Mouse (Mus musculus) spleen, embryonic (tissue): ENCODE measurements at regions not wholly inside any gene's neighbourhood (a gene's known extent, or its start where the extent isn't known, plus 50 kb on each side); places are given as distances from the start of the nearest gene placed in this dataset.

Source experiments
- CTCF ChIA-PET: fragments of 350-600 bp; sonication (Branson Sonifier 250); formaldehyde crosslinking; loops from one replicate; lab custom pipeline; 2022; lab: Charles Lee

- CTCF ChIA-PET = no interaction called here
Observed at GRCm38 (mm10) chr1:77943101-77943500, 253.8 kb downstream of the Pax3 start.

GRCm38 (mm10) chr1:77933095-77933766 lies 263.7 kb downstream of the Pax3 start:
- CTCF ChIA-PET = no interaction called here

GRCm38 (mm10) chr1:77932226-77932625 lies 264.7 kb downstream of the Pax3 start:
- CTCF ChIA-PET = no interaction called here

DNA sequence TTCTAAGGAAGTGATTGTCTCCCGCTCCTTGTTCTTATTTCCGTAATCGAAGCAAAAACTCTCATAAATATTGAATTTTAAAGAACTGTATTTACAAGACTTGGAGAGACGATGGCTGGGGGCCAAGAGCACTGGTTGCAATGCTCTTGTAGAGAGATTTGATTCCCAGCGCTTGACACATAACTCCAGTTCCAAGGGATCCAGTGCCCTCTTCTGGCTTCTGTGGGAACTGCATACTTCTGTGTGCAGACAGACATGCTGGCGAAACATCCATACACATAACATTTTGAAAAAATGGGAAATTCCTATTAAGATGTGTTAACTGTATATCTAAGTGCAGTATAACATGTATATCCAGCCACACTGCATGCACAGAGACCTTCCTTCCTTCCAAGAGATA lies 266.3 kb downstream of the Pax3 start:
- CTCF ChIA-PET = no interaction called here

- CTCF ChIA-PET = no interaction called here
Observed at GRCm38 (mm10) chr1:77929552-77929951, 267.4 kb downstream of the Pax3 start.

DNA sequence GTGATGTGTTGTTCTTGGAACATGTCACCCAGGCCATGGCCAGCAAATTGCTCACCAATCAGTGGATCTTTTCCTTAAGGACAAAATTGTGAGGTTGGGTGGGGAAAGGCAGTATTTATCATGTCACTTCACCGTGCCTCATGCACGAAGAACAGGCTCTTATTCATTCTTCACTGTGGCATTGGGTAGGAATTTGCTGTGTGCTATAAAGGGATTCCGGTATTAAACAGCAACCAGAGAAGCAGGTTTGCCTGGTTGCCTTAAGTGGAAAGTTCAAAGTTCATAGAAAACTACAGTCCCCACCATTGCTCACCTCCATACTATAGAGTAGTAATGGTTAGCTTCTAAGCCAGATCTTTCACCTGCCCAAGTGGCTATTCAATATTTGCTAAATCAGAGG lies 270.8 kb downstream of the Pax3 start:
- CTCF ChIA-PET = no interaction called here

DNA sequence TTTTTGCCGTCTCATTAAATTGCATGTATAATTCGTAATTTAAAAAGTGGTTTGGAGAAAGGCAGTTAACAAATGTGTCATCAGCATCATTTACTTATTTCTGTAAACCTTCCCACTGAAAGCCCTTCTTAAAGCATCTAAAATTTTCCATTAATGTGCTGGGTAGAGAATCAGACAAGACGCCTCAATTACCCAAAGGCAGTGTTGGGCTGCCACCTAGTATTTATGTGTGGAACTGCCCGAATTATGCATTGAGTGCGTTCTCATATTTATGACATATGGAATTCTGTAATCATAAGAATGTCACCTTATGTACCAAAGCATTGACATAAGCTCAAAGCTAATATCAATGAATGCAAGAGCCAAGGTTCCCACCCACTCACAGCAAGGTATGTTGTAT lies 300.7 kb downstream of the Pax3 start:
- CTCF ChIA-PET = no interaction called here

DNA sequence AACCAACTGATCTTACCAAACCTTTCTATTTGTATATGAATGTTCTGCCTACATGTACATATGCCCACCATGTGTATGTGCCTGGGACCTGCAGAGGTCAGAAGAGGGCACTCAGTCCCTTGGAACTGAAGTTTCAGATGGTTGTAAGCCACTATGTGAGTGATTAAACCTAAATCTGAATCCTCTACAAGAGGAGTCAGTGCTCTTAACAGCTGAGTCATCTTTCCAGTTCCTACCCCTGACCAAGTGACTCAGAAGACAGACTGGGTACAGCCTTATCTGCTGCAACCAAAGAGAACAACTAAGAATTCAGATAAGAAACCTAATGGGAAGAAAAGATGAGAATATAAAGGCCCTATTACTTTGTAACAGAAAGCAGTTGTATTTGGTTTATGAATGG lies 317.9 kb downstream of the Pax3 start:
- CTCF ChIA-PET = no interaction called here

- CTCF ChIA-PET = no interaction called here
Observed at GRCm38 (mm10) chr1:77870125-77870524, 326.8 kb downstream of the Pax3 start.

- CTCF ChIA-PET = no interaction called here
Observed at GRCm38 (mm10) chr1:77869174-77869573, 327.8 kb downstream of the Pax3 start.

- CTCF ChIA-PET = no interaction called here
Observed at GRCm38 (mm10) chr1:77859931-77860330, 337.0 kb downstream of the Pax3 start.

GRCm38 (mm10) chr1:77854366-77854765 lies 339.5 kb upstream of the Epha4 start:
- CTCF ChIA-PET = no interaction called here

DNA sequence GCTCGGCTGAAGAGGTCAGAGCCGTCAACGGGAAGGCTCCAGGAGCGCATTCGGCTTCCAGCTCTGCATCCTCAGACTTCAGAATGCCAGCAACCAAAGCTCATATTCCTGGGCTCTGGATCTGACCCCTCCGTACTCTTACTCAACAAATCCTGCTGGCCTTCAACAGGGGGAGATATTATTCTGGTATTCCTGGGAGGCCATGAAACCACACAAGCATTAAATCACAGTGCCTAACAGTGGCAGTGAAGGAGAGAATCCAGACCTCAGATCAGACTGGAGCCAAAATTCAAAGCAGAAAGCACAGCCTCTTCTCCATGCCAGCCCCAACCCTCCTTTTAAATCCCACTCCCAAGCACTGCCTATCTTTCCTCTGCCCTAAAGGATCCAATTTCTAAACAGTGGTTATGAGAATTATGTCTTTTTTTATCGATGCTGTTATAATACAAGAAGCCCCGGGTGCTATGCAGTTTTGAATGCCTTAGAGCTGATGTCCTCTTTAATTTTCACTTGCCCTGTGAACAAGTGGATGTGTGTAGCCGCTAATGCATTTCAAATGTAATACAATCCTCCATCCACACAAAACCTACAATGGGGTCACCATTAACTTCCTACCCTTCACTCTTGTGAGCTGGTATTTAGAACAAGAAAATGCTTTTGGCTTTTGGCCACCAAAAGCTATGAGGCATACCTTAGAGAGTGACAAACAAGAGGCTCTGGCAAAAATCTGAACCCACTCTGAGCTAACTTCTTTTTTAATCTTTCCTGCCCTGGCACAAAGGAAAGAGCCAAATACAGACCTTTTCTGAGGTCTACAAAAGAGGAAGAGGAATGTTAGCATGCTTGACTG lies 333.1 kb upstream of the Epha4 start:
- CTCF ChIA-PET = no interaction called here

GRCm38 (mm10) chr1:77846039-77846727 lies 331.3 kb upstream of the Epha4 start:
- CTCF ChIA-PET = no interaction called here

DNA sequence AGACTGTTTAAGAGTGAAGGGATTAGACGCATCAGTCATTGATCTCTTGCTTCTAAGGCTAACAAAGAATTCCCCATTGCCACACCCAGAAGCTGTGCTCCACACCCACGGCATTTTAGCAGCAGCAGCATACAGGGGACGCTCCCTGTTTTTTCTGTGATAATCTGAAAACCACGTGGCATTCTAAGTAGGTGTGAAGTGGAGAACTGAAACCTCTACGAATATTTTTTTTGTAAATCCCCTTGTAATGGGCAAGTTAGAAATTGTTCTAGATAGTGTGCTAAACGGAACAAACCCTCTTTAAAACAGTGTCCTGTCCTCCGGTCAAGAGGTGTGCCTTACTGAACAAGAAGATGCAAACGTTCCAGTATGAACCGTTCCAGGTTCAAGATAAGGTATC lies 325.8 kb upstream of the Epha4 start:
- CTCF ChIA-PET = no interaction called here

GRCm38 (mm10) chr1:77832174-77832573 lies 317.3 kb upstream of the Epha4 start:
- CTCF ChIA-PET = interaction anchor here (0.6 kb wide), 1 partner anchor 838 kb away, joined by 4 read pairs; no protein-coding TSS in a partner anchor

GRCm38 (mm10) chr1:77824716-77825387 lies 310.0 kb upstream of the Epha4 start:
- CTCF ChIA-PET = no interaction called here

DNA sequence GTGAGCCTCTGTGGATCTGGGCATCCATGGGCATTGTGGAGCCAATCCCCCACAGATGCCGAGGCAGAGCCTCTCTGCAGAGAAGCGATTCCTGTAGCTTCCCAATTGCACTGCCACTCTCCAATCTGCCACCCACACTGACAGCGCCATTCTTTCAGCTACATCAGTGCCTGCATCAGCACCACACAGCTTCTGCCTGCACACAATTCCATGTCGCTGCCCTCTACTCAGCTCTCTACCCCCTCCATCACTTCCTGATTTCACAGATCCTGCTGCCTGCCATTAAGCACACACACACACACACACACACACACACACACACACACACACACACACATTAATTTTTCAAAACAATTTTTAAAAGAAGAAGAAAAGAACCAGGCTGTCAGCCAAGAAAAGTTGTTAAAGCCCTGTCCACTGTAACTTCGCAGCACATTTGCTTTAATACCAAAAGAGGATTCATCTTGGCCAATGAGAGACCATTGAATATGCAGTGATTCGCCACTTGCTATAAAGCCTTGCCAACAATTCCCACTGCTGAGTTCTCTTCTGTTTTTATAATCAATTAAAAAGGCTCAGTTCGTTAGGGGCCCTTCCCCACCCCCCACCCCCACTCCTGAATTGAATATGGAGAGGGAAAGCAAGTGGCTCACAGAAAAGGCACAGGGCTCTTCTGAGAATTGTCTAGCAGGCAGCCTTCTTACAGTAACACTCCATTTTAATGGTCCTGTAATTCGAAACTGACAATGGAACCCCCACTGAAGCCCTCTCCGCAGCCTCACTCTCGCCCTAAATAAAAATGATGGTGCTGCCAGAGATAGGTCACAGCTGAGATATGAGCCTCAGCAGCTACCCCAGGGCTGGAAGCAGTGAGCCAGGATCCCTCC lies 309.2 kb upstream of the Epha4 start:
- CTCF ChIA-PET = no interaction called here

DNA sequence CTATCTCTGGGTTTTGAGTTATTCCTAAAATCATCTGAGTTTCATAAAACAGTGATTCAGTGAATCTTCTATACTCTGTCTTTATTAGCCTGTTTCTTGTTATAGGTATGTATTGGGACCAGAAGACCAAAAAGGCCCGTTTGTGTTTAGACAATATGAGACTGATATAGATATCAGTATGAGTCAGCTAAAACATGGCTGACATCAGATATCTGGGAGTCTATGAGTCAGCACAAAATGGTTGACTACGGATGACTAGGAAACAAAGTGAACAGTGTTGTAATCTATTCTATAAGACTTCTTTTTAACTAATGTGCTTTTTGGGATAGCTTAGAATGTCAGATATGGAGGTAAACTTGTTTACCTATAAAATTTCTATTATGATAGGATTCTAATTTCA lies 305.2 kb upstream of the Epha4 start:
- CTCF ChIA-PET = no interaction called here

- CTCF ChIA-PET = no interaction called here
Observed at GRCm38 (mm10) chr1:77815451-77815850, 300.6 kb upstream of the Epha4 start.

DNA sequence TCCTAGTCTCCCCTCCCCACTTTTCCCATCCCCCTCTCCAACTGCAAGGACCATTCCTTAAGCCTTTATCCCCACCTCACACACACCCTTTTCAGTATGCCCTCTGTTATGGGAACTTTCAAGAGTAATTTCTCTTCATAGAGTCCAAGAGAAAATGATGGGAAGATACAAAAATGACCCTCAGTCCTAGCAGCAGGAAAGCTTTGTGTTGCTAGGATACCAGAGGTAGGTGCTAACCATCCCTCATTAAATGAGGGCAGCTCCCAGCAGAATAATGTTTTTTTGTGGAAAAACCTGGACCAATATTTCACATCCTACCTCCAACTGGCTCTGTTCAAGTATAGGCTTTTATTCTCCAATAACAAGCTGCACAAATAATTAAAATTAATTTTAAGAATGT lies 296.7 kb upstream of the Epha4 start:
- CTCF ChIA-PET = no interaction called here
